Mouse (Mus musculus) midbrain, embryonic 10.5 days (tissue): Measurements from ENCODE around the gene Dchs1. TPM values are rescaled to one million over a fixed set of nuclear protein-coding genes. Genes with fewer than 3 reads are reported as not detected.

Experiments used
- DNase-seq: peaks from one replicate; pipeline ENCODE4 v3.0.0-alpha.2; 2017; ENCODE audit warnings: low spot score
- H3K27ac ChIP-seq: fragments of 300-500 bp; sonication (generic); replicated peaks from 2 replicates; pipeline ENCODE4 v1.5.1; 2016; ENCODE audit warnings: mild to moderate bottlenecking
- H3K27me3 ChIP-seq: fragments of 300-500 bp; sonication (generic); 2 replicates; pipeline ENCODE4 v1.6.1; 2016; ENCODE audit warnings: low read depth, mild to moderate bottlenecking; ENCODE audit not compliant: poor library complexity, severe bottlenecking
- H3K36me3 ChIP-seq: fragments of 300-500 bp; sonication (generic); 2 replicates; pipeline ENCODE4 v1.6.1; 2016; ENCODE audit warnings: mild to moderate bottlenecking, moderate library complexity
- H3K4me1 ChIP-seq: fragments of 300-500 bp; sonication (generic); 2 replicates; pipeline ENCODE4 v1.6.1; 2016
- H3K4me3 ChIP-seq: fragments of 300-500 bp; sonication (generic); 2 replicates; pipeline ENCODE4 v1.5.1; 2016; ENCODE audit warnings: mild to moderate bottlenecking, moderate library complexity
- H3K9me3 ChIP-seq: fragments of 300-500 bp; sonication (generic); replicated peaks from 2 replicates; pipeline ENCODE4 v1.6.1; 2016; ENCODE audit warnings: mild to moderate bottlenecking
- WGBS: fragments of 180-500 bp; shearing (Covaris S2); methylation state at CpG from one replicate; pipeline ENCODE4 v1.1.7; 2016; 5-methylcytosine and 5-hydroxymethylcytosine counted together
- polyA plus RNA-seq: library from polyadenylated mRNA; unstranded; fragments of >200 nt; fragmentation: Nextera tagmentation; extraction: Ambion mirVana; gene quantifications from 2 replicates; pipeline ENCODE4 v1.2.1, GENCODE M21; 2016

Gene Dchs1
- polyA plus RNA-seq, 1 experiment from 2014 or later = 6.7 TPM

DNA sequence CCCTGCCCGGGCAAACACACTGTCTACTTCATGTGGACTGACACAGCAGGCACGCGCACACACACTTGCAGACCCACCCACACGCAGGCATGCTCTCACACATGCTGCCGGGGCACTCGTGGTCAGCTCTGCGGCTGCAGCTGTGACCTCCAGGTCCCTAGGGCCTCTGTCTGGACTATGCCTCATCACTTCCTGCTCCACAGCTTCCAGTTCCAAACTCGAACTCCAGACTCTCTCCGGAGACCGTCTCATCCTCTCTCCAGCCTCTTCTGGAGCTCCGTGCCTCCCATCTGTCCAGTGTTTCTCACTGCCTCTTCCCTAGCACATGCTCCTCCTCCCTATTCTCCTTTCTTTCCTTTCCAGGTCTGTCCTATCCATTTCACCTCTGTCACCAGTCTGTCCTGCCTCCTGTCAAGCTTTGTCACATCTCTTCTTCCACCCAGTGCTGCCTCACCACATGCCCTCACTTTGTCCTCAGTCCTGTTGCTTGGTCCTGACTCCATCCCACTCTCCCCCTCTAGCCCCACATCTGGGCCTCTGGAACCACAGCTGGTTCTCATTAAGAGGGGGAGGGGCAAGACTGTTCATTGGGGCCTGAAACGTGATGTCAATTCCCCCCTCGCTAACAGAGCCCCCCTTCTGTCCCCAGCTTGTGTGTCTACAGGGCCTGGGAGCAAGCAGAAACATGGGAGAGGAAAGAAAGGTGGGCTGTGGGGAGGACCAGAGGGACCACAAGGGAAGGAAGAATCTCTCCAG, 9.5 kb downstream of the Dchs1 start:
- Histone ChIP-seq H3K27ac (peak overlapping the region; percentile 60), H3K36me3 (peaks cover 68% of the 10 kb centered on the region), H3K9me3 (no peaks in the 10 kb centered on the region), H3K4me1 (peaks cover 47% of the 10 kb centered on the region), H3K27me3 (no peaks in the 10 kb centered on the region), H3K4me3 (peak overlapping the region; percentile 14; the same call in 1 of the 2 replicates)
- WGBS = 70% methylated on average over 13 of the region's 13 CpGs
- DNase-seq = peak; percentile 48

- H3K27ac ChIP-seq = no peak overlapping the region
- 94% methylated on average over 1 of the region's 1 CpGs for WGBS
- H3K4me3 ChIP-seq = no peak overlapping the region
- H3K4me1 ChIP-seq = peaks cover 43% of the 10 kb centered on the region
- DNase-seq = no peak
- no peaks in the 10 kb centered on the region for H3K27me3 ChIP-seq
- no peaks in the 10 kb centered on the region for H3K9me3 ChIP-seq
- H3K36me3 ChIP-seq = peaks cover 69% of the 10 kb centered on the region
Measured at GRCm38 (mm10) chr7:105777316-105777715, 10.1 kb downstream of the Dchs1 start.

- H3K4me3 ChIP-seq = no peak overlapping the region
- no peak overlapping the region for H3K27ac ChIP-seq
- peaks cover 43% of the 10 kb centered on the region for H3K4me1 ChIP-seq
- no peaks in the 10 kb centered on the region for H3K9me3 ChIP-seq
- 88% methylated on average over 2 of the region's 2 CpGs for WGBS
- H3K27me3 ChIP-seq = no peaks in the 10 kb centered on the region
- no peak for DNase-seq
- H3K36me3 ChIP-seq = peaks cover 69% of the 10 kb centered on the region
Measured at GRCm38 (mm10) chr7:105776026-105776425, 11.4 kb downstream of the Dchs1 start.

DNA sequence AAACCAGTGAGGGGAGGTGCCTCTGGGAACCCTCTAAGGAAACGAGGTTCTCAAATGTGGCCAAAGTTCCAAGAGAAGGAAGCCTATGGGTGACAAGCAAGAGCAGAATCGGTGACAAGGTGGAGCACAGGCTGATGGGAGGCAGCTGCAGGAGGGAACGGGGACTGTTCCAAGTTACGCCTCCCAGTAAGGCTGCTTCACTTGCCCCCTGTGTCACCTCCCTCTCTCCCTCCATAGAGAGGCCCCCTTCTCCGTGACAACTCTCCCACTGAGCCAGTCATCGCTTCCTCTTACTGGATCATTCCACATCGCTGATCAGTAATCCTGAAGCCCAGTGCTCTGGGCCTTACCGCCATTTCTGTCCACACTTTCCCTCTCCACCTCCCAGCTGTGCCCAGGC, 12.8 kb downstream of the Dchs1 start:
- 0 out of 2 replicates have a peak overlapping the region, but pooled peaks have one; percentile 28 for H3K27ac ChIP-seq
- peaks cover 68% of the 10 kb centered on the region for H3K36me3 ChIP-seq
- H3K27me3 ChIP-seq = no peaks in the 10 kb centered on the region
- DNase-seq = no peak
- H3K4me1 ChIP-seq = peaks cover 43% of the 10 kb centered on the region
- 47% methylated on average over 8 of the region's 8 CpGs for WGBS
- H3K4me3 ChIP-seq = no peak overlapping the region
- H3K9me3 ChIP-seq = no peaks in the 10 kb centered on the region

GRCm38 (mm10) chr7:105773041-105773440, 14.4 kb downstream of the Dchs1 start:
- H3K4me3 ChIP-seq = no peak overlapping the region
- WGBS = 87% methylated on average over 5 of the region's 5 CpGs
- no peaks in the 10 kb centered on the region for H3K27me3 ChIP-seq
- no peak for DNase-seq
- no peak overlapping the region for H3K27ac ChIP-seq
- peaks cover 54% of the 10 kb centered on the region for H3K36me3 ChIP-seq
- H3K4me1 ChIP-seq = peaks cover 41% of the 10 kb centered on the region
- H3K9me3 ChIP-seq = no peaks in the 10 kb centered on the region

DNA sequence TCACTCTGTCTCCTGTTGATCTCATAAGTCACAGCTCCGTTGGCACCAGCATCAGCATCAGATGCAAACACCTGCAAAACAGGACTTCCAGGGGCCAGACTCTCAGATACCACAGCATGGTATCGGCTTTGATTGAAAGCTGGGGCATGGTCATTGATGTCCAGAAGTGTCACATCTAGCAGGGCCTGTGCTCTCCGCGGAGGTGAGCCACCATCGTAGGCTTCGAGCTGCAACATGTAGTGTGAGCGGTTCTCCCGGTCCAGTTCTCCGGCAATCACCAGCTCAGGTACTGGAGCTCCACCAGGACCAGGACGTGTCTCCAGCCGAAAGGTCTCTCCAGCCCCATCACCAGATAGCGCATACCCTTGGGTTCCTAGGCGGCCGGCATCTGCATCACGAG, 15.1 kb downstream of the Dchs1 start:
- peaks cover 43% of the 10 kb centered on the region for H3K4me1 ChIP-seq
- 94% methylated on average over 15 of the region's 15 CpGs for WGBS
- peaks cover 56% of the 10 kb centered on the region for H3K36me3 ChIP-seq
- no peak overlapping the region for H3K4me3 ChIP-seq
- H3K27me3 ChIP-seq = no peaks in the 10 kb centered on the region
- H3K27ac ChIP-seq = no peak overlapping the region
- H3K9me3 ChIP-seq = no peaks in the 10 kb centered on the region
- no peak for DNase-seq

GRCm38 (mm10) chr7:105769959-105770358, 17.5 kb downstream of the Dchs1 start:
- H3K36me3 ChIP-seq = peaks cover 65% of the 10 kb centered on the region
- H3K9me3 ChIP-seq = no peaks in the 10 kb centered on the region
- WGBS = 93% methylated on average over 3 of the region's 3 CpGs
- H3K4me3 ChIP-seq = no peak overlapping the region
- no peak overlapping the region for H3K27ac ChIP-seq
- DNase-seq = no peak
- peaks cover 9% of the 10 kb centered on the region for H3K27me3 ChIP-seq
- peaks cover 43% of the 10 kb centered on the region for H3K4me1 ChIP-seq

DNA sequence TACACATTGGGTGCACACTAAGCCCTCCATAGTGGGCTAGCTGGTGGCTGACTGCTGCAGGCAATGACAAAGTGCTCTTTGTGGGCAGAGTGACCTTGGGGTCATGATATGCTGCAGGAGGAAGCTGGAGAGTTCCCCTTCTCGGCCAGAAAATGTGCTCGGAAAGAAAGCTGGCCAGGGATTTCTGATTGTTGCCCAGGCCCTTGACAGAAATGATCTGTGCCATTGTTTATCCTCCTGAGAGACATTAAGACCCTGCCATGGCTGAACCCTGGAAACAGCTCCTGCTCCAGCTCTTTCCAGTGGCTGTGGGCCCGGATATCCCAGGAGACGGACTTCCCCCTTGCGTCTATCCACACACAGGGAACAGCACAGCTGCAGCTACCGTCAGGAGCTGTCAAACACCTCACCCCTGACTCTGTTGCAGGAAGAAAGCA, 19.7 kb downstream of the Dchs1 start:
- Histone ChIP-seq H3K9me3 (no peaks in the 10 kb centered on the region), H3K27me3 (peaks cover 31% of the 10 kb centered on the region), H3K36me3 (peaks cover 81% of the 10 kb centered on the region), H3K4me3 (peak overlapping the region; percentile 25), H3K27ac (peak overlapping the region; percentile 75), H3K4me1 (peaks cover 29% of the 10 kb centered on the region)
- WGBS = 26% methylated on average over 6 of the region's 6 CpGs
- DNase-seq = peak; percentile 44

DNA sequence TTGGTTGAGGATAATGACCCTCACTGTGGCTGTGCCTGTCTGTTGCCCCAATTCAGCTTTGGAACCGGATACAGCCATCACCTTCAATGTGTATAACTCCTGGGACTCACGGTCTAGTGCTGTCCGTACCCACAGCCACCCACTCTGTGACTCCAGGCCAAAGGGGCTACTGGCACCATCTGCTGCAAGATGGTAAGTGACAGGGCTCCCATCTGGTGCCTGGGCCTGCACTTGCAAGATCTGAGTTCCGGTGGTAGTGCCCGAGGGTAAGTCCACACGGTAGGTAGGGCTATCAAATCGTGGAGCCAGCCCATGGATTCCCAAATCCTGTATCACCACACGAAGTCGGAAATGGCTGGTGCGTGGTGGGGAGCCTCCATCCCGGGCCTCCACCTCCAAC, 23.1 kb downstream of the Dchs1 start:
- WGBS = 91% methylated on average over 11 of the region's 11 CpGs
- H3K27ac ChIP-seq = no peak overlapping the region
- H3K4me1 ChIP-seq = peaks cover 39% of the 10 kb centered on the region
- DNase-seq = no peak
- no peak overlapping the region for H3K4me3 ChIP-seq
- peaks cover 53% of the 10 kb centered on the region for H3K27me3 ChIP-seq
- H3K36me3 ChIP-seq = peaks cover 80% of the 10 kb centered on the region
- H3K9me3 ChIP-seq = no peaks in the 10 kb centered on the region

DNA sequence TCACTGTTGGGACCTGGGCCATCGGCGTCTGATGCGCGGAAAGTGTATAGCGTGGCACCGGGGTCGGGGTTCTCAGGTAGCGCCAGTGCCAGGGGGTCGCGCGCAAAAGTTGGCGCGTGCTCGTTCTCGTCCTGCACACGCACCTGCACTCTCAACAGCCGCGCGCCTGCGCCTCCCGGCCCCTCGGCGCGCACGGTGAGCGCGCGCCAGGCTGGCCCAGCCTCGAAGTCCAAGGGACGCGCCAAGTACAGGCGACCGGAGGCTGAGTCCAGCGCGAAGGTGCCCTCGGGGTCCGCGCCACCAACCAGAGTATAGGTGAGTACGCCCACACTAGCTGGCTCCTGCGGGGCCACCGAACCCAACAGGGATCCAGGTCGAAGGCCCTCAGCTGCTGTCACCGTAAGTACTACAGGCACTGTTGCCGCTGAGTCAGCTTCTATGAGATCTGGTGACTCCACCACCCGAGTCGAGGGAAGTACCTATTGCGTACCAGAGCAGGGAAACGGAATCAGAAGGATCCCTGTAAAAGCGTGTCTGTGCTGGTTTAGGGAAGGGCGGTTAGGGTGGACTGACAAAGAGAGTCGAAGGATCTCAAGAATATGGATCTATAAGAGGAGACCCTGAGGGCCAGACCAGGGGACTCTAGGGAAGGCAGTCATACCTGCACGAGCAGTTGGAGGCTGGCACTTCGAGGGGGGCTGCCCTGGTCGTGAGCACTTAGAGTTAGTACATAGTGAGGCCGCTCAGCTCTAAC, 24.8 kb downstream of the Dchs1 start:
- H3K36me3 ChIP-seq = peaks cover 93% of the 10 kb centered on the region
- DNase-seq = no peak
- H3K4me1 ChIP-seq = peaks cover 24% of the 10 kb centered on the region
- peaks cover 53% of the 10 kb centered on the region for H3K27me3 ChIP-seq
- 15% methylated on average over 55 of the region's 55 CpGs for WGBS
- H3K27ac ChIP-seq = no peak overlapping the region
- H3K4me3 ChIP-seq = peak overlapping the region; percentile 44
- no peaks in the 10 kb centered on the region for H3K9me3 ChIP-seq

GRCm38 (mm10) chr7:105761813-105762484, 25.5 kb downstream of the Dchs1 start:
- Histone ChIP-seq H3K4me3 (peak overlapping the region; percentile 44), H3K27ac (no peak overlapping the region), H3K27me3 (peaks cover 53% of the 10 kb centered on the region), H3K4me1 (peaks cover 17% of the 10 kb centered on the region), H3K36me3 (peaks cover 97% of the 10 kb centered on the region), H3K9me3 (no peaks in the 10 kb centered on the region)
- peak; percentile 33 for DNase-seq
- WGBS = 12% methylated on average over 51 of the region's 51 CpGs

GRCm38 (mm10) chr7:105753281-105753680, 34.2 kb downstream of the Dchs1 start:
- H3K4me1 ChIP-seq = peaks cover 15% of the 10 kb centered on the region
- no peak overlapping the region for H3K4me3 ChIP-seq
- peaks cover 75% of the 10 kb centered on the region for H3K36me3 ChIP-seq
- no peaks in the 10 kb centered on the region for H3K27me3 ChIP-seq
- H3K27ac ChIP-seq = no peak overlapping the region
- DNase-seq = no peak
- WGBS = 91% methylated on average over 10 of the region's 10 CpGs
- H3K9me3 ChIP-seq = no peaks in the 10 kb centered on the region
